Mouse (Mus musculus): ENCODE measurements at regions not wholly inside any gene's neighbourhood (a gene's known extent, or its start where the extent isn't known, plus 50 kb on each side); places are given as distances from the start of the nearest gene placed in this dataset.

DNA sequence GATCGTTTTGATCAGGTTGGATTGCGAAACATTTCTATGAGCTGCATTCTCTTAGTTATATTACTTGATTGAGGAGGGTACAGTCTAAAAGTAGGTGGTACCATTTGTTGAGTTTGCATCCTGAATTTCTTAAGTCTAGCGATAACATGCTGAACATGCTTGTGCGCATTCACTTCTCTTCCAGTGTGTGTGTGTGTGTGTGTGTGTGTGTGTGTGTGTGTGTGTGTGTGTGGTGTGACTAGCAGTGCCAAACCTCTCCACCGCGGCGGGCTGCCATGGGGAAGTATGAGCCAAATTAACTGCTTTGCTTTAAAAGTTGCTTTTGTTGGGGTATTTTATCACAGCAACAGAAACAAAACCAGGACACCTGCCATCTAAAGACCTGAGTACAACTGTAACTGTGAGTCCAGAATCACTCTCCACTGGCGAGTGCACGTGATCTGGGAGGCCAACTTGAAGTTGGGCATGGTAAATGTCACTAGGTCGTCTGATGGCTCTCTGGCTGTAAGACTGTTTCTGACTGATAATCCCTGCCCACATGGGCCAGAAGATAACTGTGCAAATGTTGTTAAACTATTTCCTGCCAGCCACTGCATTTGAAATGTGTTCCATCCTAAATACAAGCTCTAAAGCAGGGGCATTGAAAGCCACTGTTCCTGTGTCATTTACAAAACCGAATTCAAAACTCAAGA is 273.3 kb upstream of the Ppargc1a start:
- no peak for DNase-seq (ENCODE audit: low spot score in 2 of 2)

GRCm38 (mm10) chr5:51839292-51839691 is 271.8 kb upstream of the Ppargc1a start:
- no peak for DNase-seq (ENCODE audit: low spot score in 2 of 2)

DNA sequence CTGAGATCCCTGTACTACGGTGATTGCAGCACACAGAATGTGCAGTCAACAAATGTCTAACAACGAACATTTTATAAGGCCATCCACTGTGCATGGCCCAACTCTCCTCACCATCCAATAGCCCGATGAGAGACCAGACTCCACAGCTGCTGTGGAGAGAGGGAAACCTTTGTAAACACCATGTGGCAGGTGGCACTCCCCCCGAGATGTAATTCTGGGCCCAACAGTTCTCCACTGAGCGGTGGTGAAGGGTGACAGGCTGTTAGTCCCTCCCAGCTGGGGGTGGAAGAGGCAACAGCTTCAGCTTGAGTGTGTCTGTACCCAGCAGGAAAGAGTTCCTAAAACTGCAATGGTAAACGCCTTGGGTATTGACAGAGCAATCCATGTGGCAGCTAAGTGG is 263.0 kb upstream of the Ppargc1a start:
- DNase-seq (ENCODE audit: low spot score in 2 of 2): no peak

GRCm38 (mm10) chr5:51830015-51830414 is 262.5 kb upstream of the Ppargc1a start:
- no peak for DNase-seq (ENCODE audit: low spot score in 2 of 2)

- no peak for DNase-seq (ENCODE audit: low spot score in 2 of 2)
These were observed 262.1 kb upstream of the Ppargc1a start for GRCm38 (mm10) chr5:51829606-51830005.

GRCm38 (mm10) chr5:51829020-51829419 is 261.5 kb upstream of the Ppargc1a start:
- no peak for DNase-seq (ENCODE audit: low spot score in 2 of 2)

- DNase-seq (ENCODE audit: low spot score in 2 of 2): no peak
These were observed 258.7 kb upstream of the Ppargc1a start for GRCm38 (mm10) chr5:51826269-51826668.

GRCm38 (mm10) chr5:51825584-51826088 is 258.1 kb upstream of the Ppargc1a start:
- DNase-seq (ENCODE audit: low spot score in 2 of 2): no peak

DNA sequence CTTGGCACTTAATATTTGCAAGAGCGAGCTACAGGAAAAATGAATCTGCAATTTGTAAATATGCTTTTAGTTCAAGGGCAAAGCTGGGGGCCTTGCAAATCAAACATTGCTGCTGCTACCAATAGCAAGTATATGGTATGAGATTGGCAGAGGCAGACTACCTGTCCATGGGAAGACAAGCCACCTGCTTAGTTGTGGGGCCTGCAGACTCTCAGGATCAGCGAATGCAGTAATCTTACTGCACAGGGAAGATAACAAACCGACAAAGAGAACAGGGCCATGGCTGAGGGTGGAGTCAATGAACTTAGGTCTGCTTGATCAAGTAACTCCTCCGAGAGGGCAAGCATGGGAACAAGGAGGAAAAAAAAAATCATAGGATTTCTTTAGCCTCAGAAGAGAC is 257.2 kb upstream of the Ppargc1a start:
- no peak for DNase-seq (ENCODE audit: low spot score in 2 of 2)

GRCm38 (mm10) chr5:51823657-51824056 is 256.1 kb upstream of the Ppargc1a start:
- DNase-seq (ENCODE audit: low spot score in 2 of 2): no peak

DNA sequence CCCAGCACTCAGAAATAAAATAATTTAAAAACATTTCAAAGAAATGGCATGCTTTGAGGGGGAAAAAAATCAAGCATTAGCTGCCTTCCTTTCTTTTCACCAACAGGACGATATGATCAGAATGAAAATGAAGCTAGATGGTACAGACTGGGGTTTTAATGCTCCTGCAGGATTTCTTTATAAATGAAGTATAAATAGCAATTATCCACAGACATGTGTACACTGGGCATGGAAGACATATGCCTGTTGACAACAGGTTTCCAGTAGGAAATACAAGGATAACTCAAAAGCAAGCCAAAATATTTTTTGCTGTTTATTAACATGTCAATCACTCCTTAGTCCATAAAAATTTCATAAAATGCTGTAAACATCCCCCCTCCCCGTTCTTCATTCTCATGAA is 248.7 kb upstream of the Ppargc1a start:
- no peak for DNase-seq (ENCODE audit: low spot score in 2 of 2)

DNA sequence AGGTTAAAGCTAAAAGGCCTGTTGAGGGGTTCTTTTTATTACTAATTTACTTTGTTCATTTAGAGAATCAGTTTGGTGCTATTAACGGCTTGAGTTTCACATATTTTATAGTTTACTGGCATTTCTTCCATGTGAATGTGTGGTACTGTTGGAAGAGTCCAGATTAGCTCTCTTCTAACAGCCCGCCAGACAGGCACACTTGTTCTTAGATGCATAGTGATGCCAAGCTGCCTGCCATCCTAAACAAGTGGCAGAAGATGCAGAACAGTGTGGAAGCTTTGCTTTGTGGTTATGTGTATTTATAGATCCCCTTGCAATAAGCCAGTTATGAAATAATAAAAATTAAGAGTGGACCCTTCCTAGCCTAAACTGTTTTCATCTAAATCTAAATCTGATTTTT is 244.2 kb upstream of the Ppargc1a start:
- DNase-seq (ENCODE audit: low spot score in 2 of 2): no peak

DNA sequence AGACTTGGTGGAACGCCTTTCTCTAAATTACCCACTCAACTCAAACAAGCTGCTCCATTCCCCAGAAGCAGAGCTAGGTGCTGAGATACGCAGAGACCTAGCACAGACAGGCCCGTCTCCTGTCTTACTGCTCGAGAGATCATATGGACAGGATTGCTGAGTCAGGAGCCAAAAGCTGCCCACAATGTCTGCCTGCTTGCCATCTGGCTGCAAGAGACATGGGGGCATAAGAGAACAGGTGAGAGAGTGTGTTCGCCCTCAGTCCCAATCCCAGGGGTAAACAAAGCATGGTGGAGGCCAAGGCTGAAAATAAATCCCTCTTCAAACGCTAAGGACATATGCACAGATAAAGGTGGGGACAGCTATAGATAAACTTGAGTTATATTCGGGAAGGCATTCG is 234.0 kb upstream of the Ppargc1a start:
- no peak for DNase-seq (ENCODE audit: low spot score in 2 of 2)

DNA sequence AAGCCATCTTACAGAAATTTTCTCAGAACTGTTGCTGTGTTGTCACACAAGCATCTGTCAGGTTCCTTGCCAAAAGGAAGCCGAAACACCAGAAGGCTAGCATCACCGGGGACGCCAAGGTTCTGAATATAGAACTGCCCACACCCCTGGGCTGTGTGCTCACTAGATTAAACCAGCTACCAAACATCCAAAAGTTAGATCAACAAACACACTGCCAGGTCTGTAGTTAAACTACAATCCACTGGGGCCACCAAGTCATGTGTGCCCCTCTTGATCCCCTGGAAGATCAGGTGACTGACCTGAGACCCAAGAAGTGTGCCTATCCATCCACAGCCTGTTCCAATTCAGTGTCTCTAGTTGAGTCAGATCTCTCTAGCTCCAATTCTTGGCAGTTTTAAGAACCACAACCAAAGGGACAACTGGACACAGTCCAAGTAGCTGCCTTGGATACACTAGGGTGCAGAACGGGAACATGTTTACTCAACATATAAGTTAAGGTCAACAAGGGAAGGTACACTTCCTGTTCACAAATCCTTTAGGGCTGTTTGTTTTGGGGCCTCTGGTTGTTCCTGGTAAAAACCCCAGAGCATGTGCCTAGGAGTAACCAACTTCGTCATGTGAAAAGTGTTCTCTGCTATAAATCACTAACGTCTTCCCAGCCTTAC is 232.0 kb upstream of the Ppargc1a start:
- DNase-seq (ENCODE audit: low spot score in 2 of 2): peak; percentile 50 to 55

DNA sequence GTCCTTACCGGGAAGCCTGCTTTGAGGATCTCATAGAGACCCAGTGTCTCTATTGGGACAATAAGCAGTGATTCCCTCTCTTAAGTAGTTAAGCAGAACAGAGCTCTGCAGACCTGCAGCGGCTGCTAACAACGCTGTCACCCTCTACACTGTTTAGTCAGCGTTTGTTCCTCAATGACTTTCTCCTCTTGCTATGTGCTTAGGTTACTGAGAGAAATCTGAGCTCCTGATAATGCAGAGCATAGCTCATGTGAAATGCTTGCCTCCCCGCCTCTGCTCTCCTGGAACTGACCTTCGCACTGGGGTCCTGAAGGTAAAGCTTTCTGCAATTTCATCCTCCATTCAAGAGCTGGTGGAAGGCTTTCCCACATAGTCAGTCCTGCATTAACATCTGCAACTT is 226.6 kb upstream of the Ppargc1a start:
- DNase-seq (ENCODE audit: low spot score in 2 of 2): no peak

- no peak for DNase-seq (ENCODE audit: low spot score in 2 of 2)
These were observed 225.4 kb upstream of the Ppargc1a start for GRCm38 (mm10) chr5:51792950-51793349.

DNA sequence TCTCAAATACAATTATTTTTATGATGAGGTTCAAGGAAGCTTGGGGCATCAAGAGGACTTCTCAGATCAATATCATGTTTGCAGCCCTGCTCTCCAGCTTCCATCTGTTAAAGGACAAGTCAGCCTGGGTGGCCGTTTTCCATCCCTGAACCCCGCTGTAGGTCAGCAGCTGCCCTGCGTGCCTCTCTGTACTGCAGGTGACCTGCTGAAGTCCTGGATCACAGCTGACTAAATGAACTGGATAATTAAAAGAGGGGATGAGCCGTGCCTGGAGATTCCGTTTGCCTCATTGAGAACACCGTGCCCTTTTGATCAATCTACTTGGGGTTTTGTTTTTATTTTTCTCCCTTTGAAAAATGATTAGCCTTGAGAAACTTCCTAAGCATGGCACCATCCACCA is 221.2 kb upstream of the Ppargc1a start:
- DNase-seq (ENCODE audit: low spot score in 2 of 2): no peak

DNA sequence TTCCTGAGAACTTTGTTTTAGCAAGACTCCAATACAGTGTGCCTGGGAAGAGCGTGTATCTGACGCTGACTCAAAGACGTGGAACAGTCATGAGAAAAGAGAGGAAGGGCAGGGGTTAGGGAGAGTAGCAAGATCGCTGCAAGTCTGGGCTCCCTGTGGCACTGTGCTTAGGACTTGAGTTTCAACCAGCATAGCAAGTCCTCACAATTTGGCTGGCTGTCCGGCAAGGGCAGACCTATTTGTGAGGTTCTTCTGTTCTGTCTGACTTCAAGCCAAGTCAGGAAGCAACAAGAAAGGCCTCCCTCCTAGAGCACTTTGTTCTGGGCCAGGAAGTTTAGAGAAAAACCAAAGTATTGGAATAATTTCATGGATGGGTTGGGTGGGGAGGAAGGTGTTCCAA is 216.0 kb upstream of the Ppargc1a start:
- DNase-seq (ENCODE audit: low spot score in 2 of 2): no peak

- peak; percentile 50 to 63 for DNase-seq (ENCODE audit: low spot score in 2 of 2)
These were observed 215.6 kb upstream of the Ppargc1a start for GRCm38 (mm10) chr5:51783099-51783498.

DNA sequence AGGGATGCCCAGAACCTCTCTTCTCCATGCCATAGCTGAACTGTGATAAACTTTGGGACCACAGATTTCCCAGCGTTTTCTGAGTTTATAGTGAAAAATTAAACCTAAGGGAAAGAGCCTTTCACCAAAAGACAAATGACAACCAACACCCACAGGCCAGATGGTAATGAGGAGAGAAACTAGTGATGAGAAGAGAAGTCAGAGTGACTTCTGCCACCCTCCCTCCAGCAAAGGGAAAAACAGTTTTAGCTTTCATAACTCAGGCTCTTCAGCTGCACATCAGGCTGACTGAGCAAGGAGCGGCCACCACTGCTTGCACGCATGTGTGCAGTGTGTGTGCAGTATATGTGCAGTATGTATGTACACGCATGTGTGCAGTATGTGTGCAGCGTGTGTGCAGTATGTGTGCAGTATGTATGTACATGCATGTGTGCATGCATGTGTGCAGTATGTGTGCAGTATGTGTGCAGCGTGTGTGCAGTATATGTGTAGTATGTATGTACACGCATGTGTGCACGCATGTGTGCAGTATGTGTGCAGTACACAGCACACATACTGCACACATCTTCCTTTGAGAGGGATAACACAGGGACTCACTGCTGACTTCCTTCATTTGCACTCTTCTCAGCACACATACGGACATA is 208.1 kb upstream of the Ppargc1a start:
- no peak for DNase-seq (ENCODE audit: low spot score in 2 of 2)

GRCm38 (mm10) chr5:51771655-51772054 is 204.1 kb upstream of the Ppargc1a start:
- DNase-seq (ENCODE audit: low spot score in 2 of 2): no peak

DNA sequence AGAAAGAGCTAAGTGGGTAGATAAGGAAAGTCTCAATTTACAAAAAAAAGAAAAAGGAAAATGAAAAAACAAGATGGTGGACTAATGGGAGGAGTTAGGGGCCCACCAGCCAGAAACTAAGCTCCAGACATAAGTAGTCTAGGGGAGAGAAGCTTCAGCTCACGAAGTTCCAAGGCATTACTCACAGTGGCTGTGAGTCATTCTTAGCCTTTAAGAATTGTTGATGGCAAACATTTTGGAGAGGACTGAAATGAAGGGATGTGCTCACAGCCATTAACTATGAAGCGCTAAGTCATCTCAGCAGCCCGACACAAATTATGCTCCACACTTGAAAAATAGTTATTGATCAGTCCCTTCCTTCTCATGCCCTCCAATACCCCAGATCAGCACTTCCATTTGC is 198.6 kb upstream of the Ppargc1a start:
- no peak for DNase-seq (ENCODE audit: low spot score in 2 of 2)

GRCm38 (mm10) chr5:51764416-51764815 is 196.9 kb upstream of the Ppargc1a start:
- DNase-seq (ENCODE audit: low spot score in 2 of 2): no peak

All from right cerebral cortex, adult 2 months (tissue).